8 mouse cellular contexts compared by ENCODE assay signal in genomic region chr12:111694880-111695804, GRCm38 (mm10). TPM values are rescaled to one million over a fixed set of nuclear protein-coding genes. Genes with fewer than 3 reads are reported as not detected.
DNase-seq lines count a peak whose midpoint lies in the region; ATAC-seq lines count a peak whose summit lies in the region.

No protein-coding gene starts in this region.

- no peak overlapping the region for H3K4me2 ChIP-seq in lung, embryonic 16.5 days (ENCODE audit: low read depth, low read length)
- peak overlapping the region; percentile 32; the same call in 1 of the 2 replicates for H3K4me2 ChIP-seq in hindbrain, embryonic 12.5 days (replicated peaks)
- H3K4me2 ChIP-seq in midbrain, embryonic 12.5 days (replicated peaks), result peak overlapping the region; percentile 48

- peak; percentile 69 for DNase-seq in cerebellum, adult 9-11 months
- no peak for DNase-seq in lung, postnatal 25 days (ENCODE audit: low spot score)
- no peak for DNase-seq in gastrocnemius, postnatal 14 days
- no peak for DNase-seq in MN1 (ENCODE audit: low spot score)

- H3K36me3 ChIP-seq in lung, embryonic 16.5 days (ENCODE audit: control insufficient read depth, insufficient read depth, low read length), result no peaks in the 10 kb centered on the region
- no peaks in the 10 kb centered on the region for H3K36me3 ChIP-seq in hindbrain, embryonic 12.5 days
- no peaks in the 10 kb centered on the region for H3K36me3 ChIP-seq in midbrain, embryonic 12.5 days

- WGBS in lung, embryonic 16.5 days, result 59% methylated on average over 12 of the region's 13 CpGs
- WGBS in hindbrain, embryonic 12.5 days, result 30% methylated on average over 13 of the region's 13 CpGs
- WGBS in midbrain, embryonic 12.5 days, result 27% methylated on average over 13 of the region's 13 CpGs

- H3K4me3 ChIP-seq in lung, embryonic 16.5 days (ENCODE audit: low read length), result no peak overlapping the region
- H3K4me3 ChIP-seq in hindbrain, embryonic 12.5 days, result no peak overlapping the region
- H3K4me3 ChIP-seq in midbrain, embryonic 12.5 days, result peak overlapping the region; percentile 13; the same call in 1 of the 2 replicates

- peaks cover 37% of the 10 kb centered on the region for H3K4me1 ChIP-seq in lung, embryonic 16.5 days (replicated peaks; ENCODE audit: control insufficient read depth, insufficient read depth, low read length)
- peaks cover 68% of the 10 kb centered on the region for H3K4me1 ChIP-seq in hindbrain, embryonic 12.5 days
- H3K4me1 ChIP-seq in midbrain, embryonic 12.5 days, result peaks cover 62% of the 10 kb centered on the region

- intact Hi-C loops in gastrocnemius, postnatal 14 days (cut with DNase I; ENCODE audit: low total_unique reads), result loop anchor here (5.0 kb wide), 1 partner anchor 43 kb away; no protein-coding TSS in a partner anchor

- peak overlapping the region; percentile 4; the same call in 1 of the 2 replicates for H3K9ac ChIP-seq in lung, embryonic 16.5 days (ENCODE audit: low read length)
- peak overlapping the region; percentile 47 for H3K9ac ChIP-seq in hindbrain, embryonic 12.5 days
- H3K9ac ChIP-seq in midbrain, embryonic 12.5 days (replicated peaks), result peak overlapping the region; percentile 16

- peak overlapping the region; percentile 89 for H3K27ac ChIP-seq in lung, embryonic 16.5 days (ENCODE audit: low read length)
- peak overlapping the region; percentile 94 for H3K27ac ChIP-seq in hindbrain, embryonic 12.5 days
- H3K27ac ChIP-seq in midbrain, embryonic 12.5 days (replicated peaks), result peak overlapping the region; percentile 99

- no peak for ATAC-seq in cerebellum, adult (ENCODE audit: insufficient number of reproducible peaks, low FRiP score, low TSS enrichment)
- ATAC-seq in lung, embryonic 16.5 days (ENCODE audit: low read depth), result peak; percentile 55
- peak; percentile 61 for ATAC-seq in hindbrain, embryonic 12.5 days (ENCODE audit: low FRiP score)
- peak; percentile 42 for ATAC-seq in midbrain, embryonic 12.5 days (ENCODE audit: low FRiP score, low read depth)

- no peaks in the 10 kb centered on the region for H3K9me3 ChIP-seq in lung, embryonic 16.5 days (ENCODE audit: control insufficient read depth, low read length)
- H3K9me3 ChIP-seq in hindbrain, embryonic 12.5 days (replicated peaks), result no peaks in the 10 kb centered on the region
- no peaks in the 10 kb centered on the region for H3K9me3 ChIP-seq in midbrain, embryonic 12.5 days

- H3K27me3 ChIP-seq in lung, embryonic 16.5 days (ENCODE audit: control insufficient read depth, insufficient read depth, low read depth, low read length), result no peaks in the 10 kb centered on the region
- H3K27me3 ChIP-seq in hindbrain, embryonic 12.5 days, result no peaks in the 10 kb centered on the region
- H3K27me3 ChIP-seq in midbrain, embryonic 12.5 days, result no peaks in the 10 kb centered on the region

RNA-seq across cellular contexts. Expression of gene Trmt61a, which starts 17.2 kb away (rescaled TPM):
- 7.0 and 7.2 TPM in 2 replicates for polyA plus RNA-seq in lung, embryonic 16.5 days (2015; fragmentation: Nextera tagmentation; extraction: Ambion mirVana)
- polyA plus RNA-seq in hindbrain, embryonic 12.5 days (2016; fragmentation: Nextera tagmentation; extraction: Ambion mirVana), result 10.7 and 10.8 TPM in 2 replicates
- 11.8 and 13.2 TPM in 2 replicates for polyA plus RNA-seq in midbrain, embryonic 12.5 days (2016; fragmentation: Nextera tagmentation; extraction: Ambion mirVana)
- total RNA-seq in gastrocnemius, postnatal 14 days (2021), result 1 to 10 TPM; 2.7 to 4.7 TPM

RNA-seq across cellular contexts. Expression of gene Bag5, which starts 17.9 kb away (rescaled TPM):
- 50.2 and 50.7 TPM in 2 replicates for polyA plus RNA-seq in lung, embryonic 16.5 days (2015; fragmentation: Nextera tagmentation; extraction: Ambion mirVana)
- 60.4 and 62.3 TPM in 2 replicates for polyA plus RNA-seq in hindbrain, embryonic 12.5 days (2016; fragmentation: Nextera tagmentation; extraction: Ambion mirVana)
- 62.0 and 64.0 TPM in 2 replicates for polyA plus RNA-seq in midbrain, embryonic 12.5 days (2016; fragmentation: Nextera tagmentation; extraction: Ambion mirVana)
- 10 to 100 TPM; 14.9 to 17.2 TPM for total RNA-seq in gastrocnemius, postnatal 14 days (2021)

RNA-seq across cellular contexts. Expression of gene Apopt1, which starts 17.9 kb away (rescaled TPM):
- polyA plus RNA-seq in lung, embryonic 16.5 days (2015; fragmentation: Nextera tagmentation; extraction: Ambion mirVana), result 45.7 and 47.0 TPM in 2 replicates
- polyA plus RNA-seq in hindbrain, embryonic 12.5 days (2016; fragmentation: Nextera tagmentation; extraction: Ambion mirVana), result 49.9 and 54.0 TPM in 2 replicates
- polyA plus RNA-seq in midbrain, embryonic 12.5 days (2016; fragmentation: Nextera tagmentation; extraction: Ambion mirVana), result 52.3 and 57.8 TPM in 2 replicates
- 10 to 100 TPM; 34.2 to 35.6 TPM for total RNA-seq in gastrocnemius, postnatal 14 days (2021)

RNA-seq across cellular contexts. Expression of gene Ckb, which starts 23.0 kb away (rescaled TPM):
- 210 and 218 TPM in 2 replicates for polyA plus RNA-seq in lung, embryonic 16.5 days (2015; fragmentation: Nextera tagmentation; extraction: Ambion mirVana)
- polyA plus RNA-seq in hindbrain, embryonic 12.5 days (2016; fragmentation: Nextera tagmentation; extraction: Ambion mirVana), result 1,558 and 1,759 TPM in 2 replicates
- 2,376 and 2,635 TPM in 2 replicates for polyA plus RNA-seq in midbrain, embryonic 12.5 days (2016; fragmentation: Nextera tagmentation; extraction: Ambion mirVana)
- 10 to 100 TPM; 19.8 to 32.6 TPM for total RNA-seq in gastrocnemius, postnatal 14 days (2021)
